Mouse (Mus musculus) myocyte (in vitro differentiated cells): ENCODE data around the gene Frs3.

Experiments used
- E2F4 ChIP-seq: IDR thresholded peaks from one replicate; pipeline ENCODE4 v1.6.1; 2011; ENCODE audit warnings: mild to moderate bottlenecking, control low read depth, moderate library complexity; ENCODE audit not compliant: insufficient read depth
- MAX ChIP-seq: IDR thresholded peaks from one replicate; pipeline ENCODE4 v1.6.1; 2011; ENCODE audit warnings: low read depth, mild to moderate bottlenecking, control low read depth
- MYOD1 ChIP-seq, 3 experiments: IDR thresholded peaks; one replicate each; pipeline ENCODE4 v1.6.1; 2011; ENCODE audit warnings: control low read depth in 2 of 3, low read depth in 2 of 3, mild to moderate bottlenecking in 2 of 3, moderate library complexity in 1 of 3; ENCODE audit not compliant: insufficient read length in 2 of 3, control insufficient read depth in 1 of 3
- MYOG ChIP-seq, 3 experiments: IDR thresholded peaks; one replicate each; pipeline ENCODE4 v1.6.1; 2011; ENCODE audit warnings: control low read depth in 2 of 3, low read depth in 2 of 3, mild to moderate bottlenecking in 2 of 3; ENCODE audit not compliant: insufficient read length in 2 of 3, control insufficient read depth in 1 of 3, insufficient read depth in 1 of 3
- POLR2A ChIP-seq: IDR thresholded peaks from one replicate; pipeline ENCODE4 v1.6.1; 2011; ENCODE audit warnings: low read depth, mild to moderate bottlenecking, control low read depth, moderate library complexity; ENCODE audit not compliant: insufficient read length
- TCF12 ChIP-seq: IDR thresholded peaks from one replicate; pipeline ENCODE4 v1.6.1; 2011; ENCODE audit warnings: mild to moderate bottlenecking, control low read depth; ENCODE audit not compliant: poor library complexity, insufficient read depth, severe bottlenecking

- TF ChIP-seq TCF12 (no peak), E2F4 (no peak), POLR2A (no peak), MAX (no peak), MYOG (IDR thresholded peaks at IDR 0.05; ENCODE audit: control insufficient read depth in 1 of 3, insufficient read depth in 1 of 3, insufficient read length in 2 of 3, low read depth in 2 of 3) (no peak), MYOD1 (IDR thresholded peaks at IDR 0.05; ENCODE audit: control insufficient read depth in 1 of 3, insufficient read length in 2 of 3, low read depth in 2 of 3) (no peak)
Observed at GRCm38 (mm10) chr17:47744086-47744485, 55.3 kb downstream of the Frs3 start.
